Mouse (Mus musculus): ENCODE measurements around the gene Spryd7. TPM values are rescaled to one million over a fixed set of nuclear protein-coding genes. Genes with fewer than 3 reads are reported as not detected.

Gene Spryd7
- polyA plus RNA-seq, 1 experiment from 2014 or later: 18.1 TPM

GRCm38 (mm10) chr14:61497716-61498490 lies 58.8 kb downstream of the Spryd7 start:
- no peak overlapping the region for H3K4me3 ChIP-seq (ENCODE audit: low read depth, low read length)
- H3K9me3 ChIP-seq (replicated peaks; ENCODE audit: control insufficient read depth, low read length): no peaks in the 10 kb centered on the region
- no peaks in the 10 kb centered on the region for H3K36me3 ChIP-seq (replicated peaks; ENCODE audit: control insufficient read depth, insufficient read depth, low read depth, low read length)
- H3K4me1 ChIP-seq (ENCODE audit: control insufficient read depth, insufficient read depth, low read length): no peaks in the 10 kb centered on the region
- H3K27ac ChIP-seq (replicated peaks; ENCODE audit: low read depth, low read length): no peak overlapping the region
- no peak overlapping the region for H3K9ac ChIP-seq (replicated peaks; ENCODE audit: low read length)
- ATAC-seq (replicated peaks; ENCODE audit: insufficient number of reproducible peaks, low FRiP score, low TSS enrichment, low read depth) (0 out of 2 replicates have a peak, but pooled peaks have one; percentile 59), DNase-seq (ENCODE audit: low spot score) (peak; percentile 77)
- H3K27me3 ChIP-seq (ENCODE audit: control insufficient read depth, insufficient read depth, low read length): no peaks in the 10 kb centered on the region
- 47% methylated on average over 20 of the region's 20 CpGs for WGBS
- H3K4me2 ChIP-seq (ENCODE audit: low read depth, low read length): no peak overlapping the region

- 49% methylated on average over 6 of the region's 6 CpGs for WGBS
- Histone ChIP-seq H3K4me2 (ENCODE audit: low read depth, low read length) (no peak overlapping the region), H3K36me3 (replicated peaks; ENCODE audit: control insufficient read depth, insufficient read depth, low read depth, low read length) (no peaks in the 10 kb centered on the region), H3K9me3 (replicated peaks; ENCODE audit: control insufficient read depth, low read length) (no peaks in the 10 kb centered on the region), H3K27ac (replicated peaks; ENCODE audit: low read depth, low read length) (no peak overlapping the region), H3K27me3 (ENCODE audit: control insufficient read depth, insufficient read depth, low read length) (no peaks in the 10 kb centered on the region), H3K4me3 (ENCODE audit: low read depth, low read length) (no peak overlapping the region), H3K9ac (replicated peaks; ENCODE audit: low read length) (no peak overlapping the region), H3K4me1 (ENCODE audit: control insufficient read depth, insufficient read depth, low read length) (no peaks in the 10 kb centered on the region)
- ATAC-seq (replicated peaks; ENCODE audit: insufficient number of reproducible peaks, low FRiP score, low TSS enrichment, low read depth) (no peak), DNase-seq (ENCODE audit: low spot score) (no peak)
These were observed 63.1 kb downstream of the Spryd7 start for GRCm38 (mm10) chr14:61493511-61494135.

Other genes starting within 250 kb of the Spryd7 start
- gene Arl11, start 247.1 kb downstream of the Spryd7 start, polyA plus RNA-seq (2014; fragmentation: Nextera tagmentation; extraction: Ambion mirVana): 0.74 and 0.84 TPM in 2 replicates
- gene Ebpl, start 196.4 kb downstream of the Spryd7 start, polyA plus RNA-seq (2014; fragmentation: Nextera tagmentation; extraction: Ambion mirVana): 9.7 and 10.8 TPM in 2 replicates
- gene Kpna3, start 117.0 kb downstream of the Spryd7 start, polyA plus RNA-seq (2014; fragmentation: Nextera tagmentation; extraction: Ambion mirVana): 114 and 122 TPM in 2 replicates
- 25.7 and 28.2 TPM in 2 replicates for gene Trim13, start 41.4 kb upstream of the Spryd7 start, polyA plus RNA-seq (2014; fragmentation: Nextera tagmentation; extraction: Ambion mirVana)
- gene Kcnrg, start 50.6 kb upstream of the Spryd7 start, polyA plus RNA-seq (2014; fragmentation: Nextera tagmentation; extraction: Ambion mirVana): 0.53 and 0.89 TPM in 2 replicates

Measured in embryonic facial prominence, embryonic 11.5 days (tissue).